Mouse (Mus musculus): ENCODE results near the gene Nr4a1. TPM values are rescaled to one million over a fixed set of nuclear protein-coding genes. Genes with fewer than 3 reads are reported as not detected.

The Nr4a1 gene
- polyA plus RNA-seq, 1 experiment = 51.4 TPM

DNA sequence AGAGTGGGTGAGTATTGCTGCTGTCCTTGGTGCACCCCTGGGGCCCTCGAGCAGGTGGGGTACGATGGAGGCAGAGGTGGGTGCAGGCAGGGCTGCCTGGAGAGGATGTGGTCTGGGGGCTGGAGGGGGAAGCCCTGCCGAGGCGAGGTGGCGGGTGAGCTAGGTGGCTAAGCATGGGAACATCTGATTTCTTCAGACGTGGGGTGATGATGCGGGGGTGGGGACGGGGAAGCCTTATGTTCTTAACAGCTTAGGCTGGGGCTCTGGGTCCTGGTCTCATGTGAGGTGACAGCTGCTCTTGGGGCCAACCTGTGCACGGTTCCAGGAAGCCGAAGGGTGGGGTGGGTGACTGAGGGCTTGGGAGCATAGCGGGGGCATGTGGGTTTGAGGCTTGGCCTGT, 4.4 kb downstream of the Nr4a1 start:
- H3K4me1 ChIP-seq (ENCODE audit: control insufficient read depth, insufficient read depth, low read length) = peaks cover 14% of the 10 kb centered on the region
- TF ChIP-seq CTCF (IDR thresholded peaks at IDR 0.05; ENCODE audit: control insufficient read depth, insufficient read depth, insufficient replicate concordance, low read depth, low read length) = no peak
- TF ChIP-seq POLR2A (IDR thresholded peaks at IDR 0.05; ENCODE audit: control insufficient read depth, low read depth, low read length) = no peak
- no peaks in the 10 kb centered on the region for H3K36me3 ChIP-seq (ENCODE audit: control insufficient read depth, insufficient read depth, low read length)
- no peak overlapping the region for H3K4me3 ChIP-seq (ENCODE audit: control insufficient read depth, low read depth, low read length)
- no peak overlapping the region for H3K27ac ChIP-seq (ENCODE audit: control insufficient read depth, insufficient read depth, low read depth, low read length)
- no peaks in the 10 kb centered on the region for H3K27me3 ChIP-seq (ENCODE audit: control insufficient read depth, insufficient read depth, low read length)

DNA sequence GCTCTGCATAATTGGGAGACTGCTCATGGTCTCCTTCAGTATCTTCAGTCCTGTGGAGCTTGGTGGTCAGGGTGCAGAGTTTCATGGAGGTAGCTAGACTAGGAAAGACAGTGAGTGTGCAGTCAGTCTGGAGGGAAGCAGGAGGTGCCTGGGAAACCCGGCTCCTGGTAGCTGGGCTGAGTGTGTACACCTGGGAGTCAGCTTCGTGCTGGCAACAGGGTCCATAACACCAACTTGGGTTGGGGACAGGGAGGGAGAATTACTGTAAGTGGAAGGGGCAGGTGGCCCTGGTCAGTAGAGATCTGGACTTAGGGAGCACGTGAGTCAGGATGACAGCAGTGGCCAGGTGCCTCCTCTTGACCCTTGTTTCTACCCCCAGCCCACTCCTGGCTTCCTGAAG, 5.9 kb downstream of the Nr4a1 start:
- Histone ChIP-seq H3K27me3 (ENCODE audit: control insufficient read depth, insufficient read depth, low read length) (no peaks in the 10 kb centered on the region), H3K4me3 (ENCODE audit: control insufficient read depth, low read depth, low read length) (no peak overlapping the region), H3K27ac (ENCODE audit: control insufficient read depth, insufficient read depth, low read depth, low read length) (no peak overlapping the region), H3K36me3 (ENCODE audit: control insufficient read depth, insufficient read depth, low read length) (no peaks in the 10 kb centered on the region), H3K4me1 (ENCODE audit: control insufficient read depth, insufficient read depth, low read length) (no peaks in the 10 kb centered on the region)
- no peak for TF ChIP-seq CTCF (IDR thresholded peaks at IDR 0.05; ENCODE audit: control insufficient read depth, insufficient read depth, insufficient replicate concordance, low read depth, low read length)
- no peak for TF ChIP-seq POLR2A (IDR thresholded peaks at IDR 0.05; ENCODE audit: control insufficient read depth, low read depth, low read length)

DNA sequence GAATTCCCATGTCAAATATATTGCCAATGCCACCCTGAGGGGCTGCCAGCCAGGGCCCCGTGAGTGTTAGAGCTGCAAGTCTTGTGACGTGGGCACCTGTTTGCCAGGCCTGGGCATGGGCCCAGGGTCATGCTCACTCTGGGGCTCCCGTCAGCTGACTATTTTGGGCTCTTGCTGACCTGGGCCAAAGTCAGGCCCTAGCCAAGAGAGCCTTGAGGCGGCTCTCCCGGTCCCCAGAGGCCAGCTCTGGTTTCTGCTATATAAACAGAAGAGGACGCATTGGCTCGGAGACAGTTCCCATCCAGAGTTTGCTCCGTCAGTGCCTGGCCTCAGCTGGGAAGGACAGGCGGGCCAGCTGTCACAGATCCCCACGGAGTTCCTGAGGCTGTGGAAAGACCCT, 6.3 kb downstream of the Nr4a1 start:
- no peaks in the 10 kb centered on the region for H3K4me1 ChIP-seq (ENCODE audit: control insufficient read depth, insufficient read depth, low read length)
- no peaks in the 10 kb centered on the region for H3K27me3 ChIP-seq (ENCODE audit: control insufficient read depth, insufficient read depth, low read length)
- TF ChIP-seq CTCF (IDR thresholded peaks at IDR 0.05; ENCODE audit: control insufficient read depth, insufficient read depth, insufficient replicate concordance, low read depth, low read length) = no peak
- TF ChIP-seq POLR2A (IDR thresholded peaks at IDR 0.05; ENCODE audit: control insufficient read depth, low read depth, low read length) = no peak
- no peaks in the 10 kb centered on the region for H3K36me3 ChIP-seq (ENCODE audit: control insufficient read depth, insufficient read depth, low read length)
- no peak overlapping the region for H3K27ac ChIP-seq (ENCODE audit: control insufficient read depth, insufficient read depth, low read depth, low read length)
- H3K4me3 ChIP-seq (ENCODE audit: control insufficient read depth, low read depth, low read length) = no peak overlapping the region

DNA sequence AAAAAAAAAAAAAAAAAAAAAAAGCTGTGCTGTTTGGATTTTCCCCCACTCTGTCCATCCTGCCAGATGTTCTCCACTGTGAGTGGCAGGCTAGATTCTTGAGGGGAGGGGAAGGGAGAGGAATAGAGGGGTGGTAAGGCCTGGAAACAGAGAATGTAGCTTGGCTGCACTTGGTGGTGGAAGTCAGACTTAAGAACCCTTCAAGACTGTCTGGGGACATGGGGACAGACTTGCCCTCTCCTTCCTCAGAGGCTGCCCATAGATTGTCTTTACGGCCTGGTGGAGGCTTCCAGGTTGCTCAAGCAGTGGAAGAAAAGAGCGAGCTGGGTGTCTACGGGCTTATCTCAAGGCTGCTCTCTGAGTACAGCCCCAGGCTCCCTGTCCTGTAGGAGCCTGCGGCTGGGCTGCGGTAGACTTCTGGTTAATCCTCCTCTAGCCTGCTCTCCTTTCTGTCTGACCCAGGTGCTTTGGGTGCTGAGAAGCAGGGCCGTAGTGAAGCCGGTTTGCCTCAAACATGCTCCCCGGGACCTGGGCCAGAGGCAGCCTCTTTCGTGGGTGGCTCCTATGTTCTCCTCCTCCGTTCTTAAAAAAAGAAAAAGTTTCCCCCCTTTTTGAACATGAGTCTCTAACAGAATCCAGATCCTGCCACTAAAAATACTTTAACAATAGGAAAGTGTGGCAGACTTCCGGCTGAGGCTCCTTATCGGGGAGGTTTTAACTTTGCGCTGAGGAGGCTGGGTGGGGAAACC, 7.0 kb downstream of the Nr4a1 start:
- TF ChIP-seq POLR2A (IDR thresholded peaks at IDR 0.05; ENCODE audit: control insufficient read depth, low read depth, low read length) (no peak), CTCF (IDR thresholded peaks at IDR 0.05; ENCODE audit: control insufficient read depth, insufficient read depth, insufficient replicate concordance, low read depth, low read length) (no peak)
- H3K4me3 ChIP-seq (ENCODE audit: control insufficient read depth, low read depth, low read length) = no peak overlapping the region
- no peak overlapping the region for H3K27ac ChIP-seq (ENCODE audit: control insufficient read depth, insufficient read depth, low read depth, low read length)
- H3K27me3 ChIP-seq (ENCODE audit: control insufficient read depth, insufficient read depth, low read length) = no peaks in the 10 kb centered on the region
- H3K36me3 ChIP-seq (ENCODE audit: control insufficient read depth, insufficient read depth, low read length) = no peaks in the 10 kb centered on the region
- peaks cover 6% of the 10 kb centered on the region for H3K4me1 ChIP-seq (ENCODE audit: control insufficient read depth, insufficient read depth, low read length)

DNA sequence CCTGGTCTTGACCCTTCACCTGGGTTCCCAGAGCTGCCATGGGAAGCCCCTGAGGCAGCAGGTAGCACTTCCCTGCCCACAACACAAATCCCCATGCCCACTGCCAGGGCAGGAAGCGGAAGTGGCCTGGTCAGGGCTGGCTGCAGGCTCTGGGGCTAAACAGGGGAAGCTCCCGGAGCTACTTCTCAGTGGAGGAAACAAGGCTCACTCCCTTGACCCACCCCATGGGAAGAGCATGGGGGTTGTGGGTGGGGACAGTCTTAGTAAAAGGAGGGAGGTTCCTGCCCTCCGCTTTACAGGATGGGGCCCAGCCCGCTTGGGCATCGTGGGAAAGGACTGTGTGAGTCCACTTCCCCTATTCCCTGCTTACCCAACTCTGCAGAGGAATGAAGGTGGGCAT, 8.4 kb downstream of the Nr4a1 start:
- H3K4me3 ChIP-seq (ENCODE audit: control insufficient read depth, low read depth, low read length) = no peak overlapping the region
- H3K27ac ChIP-seq (ENCODE audit: control insufficient read depth, insufficient read depth, low read depth, low read length) = no peak overlapping the region
- H3K27me3 ChIP-seq (ENCODE audit: control insufficient read depth, insufficient read depth, low read length) = no peaks in the 10 kb centered on the region
- H3K36me3 ChIP-seq (ENCODE audit: control insufficient read depth, insufficient read depth, low read length) = no peaks in the 10 kb centered on the region
- H3K4me1 ChIP-seq (ENCODE audit: control insufficient read depth, insufficient read depth, low read length) = peaks cover 15% of the 10 kb centered on the region
- TF ChIP-seq POLR2A (IDR thresholded peaks at IDR 0.05; ENCODE audit: control insufficient read depth, low read depth, low read length) (no peak), CTCF (IDR thresholded peaks at IDR 0.05; ENCODE audit: control insufficient read depth, insufficient read depth, insufficient replicate concordance, low read depth, low read length) (no peak)

DNA sequence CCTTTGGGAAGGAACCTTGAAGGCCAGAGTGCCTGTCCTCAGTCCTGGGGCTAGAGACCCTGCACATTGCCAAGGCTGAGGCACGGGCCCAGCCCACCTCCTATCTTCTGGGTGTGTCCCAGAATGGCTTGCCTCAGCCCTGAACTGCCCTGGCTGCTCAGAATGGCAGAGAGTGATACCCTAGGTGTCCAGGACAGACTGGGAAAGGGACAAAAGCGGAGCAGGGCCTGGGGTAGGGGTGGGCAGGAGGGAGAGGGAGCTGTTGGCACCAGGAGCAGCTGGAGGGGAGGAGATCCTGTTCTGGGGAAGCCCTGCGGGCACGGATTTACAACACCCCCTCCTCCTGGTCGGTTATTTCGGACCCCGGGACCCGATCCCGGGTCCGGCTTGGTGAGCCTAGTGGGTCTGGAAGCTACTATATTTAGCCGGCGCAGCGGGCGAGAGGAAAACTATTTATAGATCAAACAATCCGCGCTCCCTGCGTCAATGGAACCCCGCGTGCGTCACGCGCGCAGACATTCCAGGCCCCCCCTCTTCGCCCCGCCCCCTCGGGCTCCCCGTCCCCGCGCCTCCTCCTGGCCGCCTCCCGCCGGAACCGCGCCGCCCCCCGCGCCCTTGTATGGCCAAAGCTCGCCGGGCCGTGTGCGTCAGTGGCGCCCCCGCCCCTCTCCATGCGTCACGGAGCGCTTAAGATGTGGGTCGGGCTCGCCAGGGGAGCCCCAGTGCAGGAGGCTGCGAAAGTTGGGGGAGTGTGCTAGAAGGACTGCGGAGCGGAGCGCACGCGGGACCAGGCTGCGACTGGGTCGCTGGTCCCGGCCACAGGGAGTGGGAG, 12.3 kb downstream of the Nr4a1 start:
- H3K36me3 ChIP-seq (ENCODE audit: control insufficient read depth, insufficient read depth, low read length) = no peaks in the 10 kb centered on the region
- peaks cover 22% of the 10 kb centered on the region for H3K4me1 ChIP-seq (ENCODE audit: control insufficient read depth, insufficient read depth, low read length)
- peak overlapping the region; percentile 90 for H3K4me3 ChIP-seq (ENCODE audit: control insufficient read depth, low read depth, low read length)
- H3K27me3 ChIP-seq (ENCODE audit: control insufficient read depth, insufficient read depth, low read length) = no peaks in the 10 kb centered on the region
- TF ChIP-seq POLR2A (IDR thresholded peaks at IDR 0.05; ENCODE audit: control insufficient read depth, low read depth, low read length) (peak; percentile 68; the same call in 1 of the 2 replicates), CTCF (IDR thresholded peaks at IDR 0.05; ENCODE audit: control insufficient read depth, insufficient read depth, insufficient replicate concordance, low read depth, low read length) (no peak)
- peak overlapping the region; percentile 27; the same call in 1 of the 2 replicates for H3K27ac ChIP-seq (ENCODE audit: control insufficient read depth, insufficient read depth, low read depth, low read length)

Data from testis, adult 2 months (tissue).